Mouse (Mus musculus) thymus, postnatal 25 days (tissue): Measurements from ENCODE around the gene Hist1h3i.

ENCODE experiments used
- DNase-seq: peaks from one replicate; pipeline ENCODE4 v3.0.0; 2022

Hist1h3i gene

GRCm38 (mm10) chr13:21734010-21734905 is 48.9 kb downstream of the Hist1h3i start:
- peak; percentile 82 for DNase-seq

DNA sequence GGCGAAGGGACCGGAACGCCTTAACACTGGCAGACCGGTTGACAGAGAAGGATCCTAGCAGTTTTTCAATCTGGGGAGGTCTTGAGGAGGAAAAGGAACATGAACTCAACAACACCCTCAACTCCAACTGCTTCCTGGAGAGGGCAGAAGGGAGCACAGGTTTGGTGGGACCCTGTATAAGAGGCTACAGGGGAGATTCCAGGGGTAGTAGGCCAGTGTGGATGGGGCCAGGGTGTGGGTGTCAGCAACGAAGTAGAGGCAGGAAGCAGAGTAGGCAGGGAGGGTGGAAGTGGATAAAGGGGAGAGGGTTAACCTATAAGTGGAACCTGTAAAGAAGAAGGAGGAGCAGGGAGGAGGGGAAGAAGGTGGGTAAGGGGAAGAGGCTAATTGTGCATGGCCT is 49.7 kb downstream of the Hist1h3i start:
- DNase-seq: peak; percentile 46
